Mouse (Mus musculus): ENCODE results near the gene Bivm. TPM values are rescaled to one million over a fixed set of nuclear protein-coding genes. Genes with fewer than 3 reads are reported as not detected.
A peak's percentile ranks its signal among the peaks of the same experiment; 100 is the strongest.

Bivm gene
- polyA plus RNA-seq (2012; ENCODE audit: insufficient read depth, insufficient read length, missing spikeins): 10.3 and 21.6 TPM in 2 replicates

DNA sequence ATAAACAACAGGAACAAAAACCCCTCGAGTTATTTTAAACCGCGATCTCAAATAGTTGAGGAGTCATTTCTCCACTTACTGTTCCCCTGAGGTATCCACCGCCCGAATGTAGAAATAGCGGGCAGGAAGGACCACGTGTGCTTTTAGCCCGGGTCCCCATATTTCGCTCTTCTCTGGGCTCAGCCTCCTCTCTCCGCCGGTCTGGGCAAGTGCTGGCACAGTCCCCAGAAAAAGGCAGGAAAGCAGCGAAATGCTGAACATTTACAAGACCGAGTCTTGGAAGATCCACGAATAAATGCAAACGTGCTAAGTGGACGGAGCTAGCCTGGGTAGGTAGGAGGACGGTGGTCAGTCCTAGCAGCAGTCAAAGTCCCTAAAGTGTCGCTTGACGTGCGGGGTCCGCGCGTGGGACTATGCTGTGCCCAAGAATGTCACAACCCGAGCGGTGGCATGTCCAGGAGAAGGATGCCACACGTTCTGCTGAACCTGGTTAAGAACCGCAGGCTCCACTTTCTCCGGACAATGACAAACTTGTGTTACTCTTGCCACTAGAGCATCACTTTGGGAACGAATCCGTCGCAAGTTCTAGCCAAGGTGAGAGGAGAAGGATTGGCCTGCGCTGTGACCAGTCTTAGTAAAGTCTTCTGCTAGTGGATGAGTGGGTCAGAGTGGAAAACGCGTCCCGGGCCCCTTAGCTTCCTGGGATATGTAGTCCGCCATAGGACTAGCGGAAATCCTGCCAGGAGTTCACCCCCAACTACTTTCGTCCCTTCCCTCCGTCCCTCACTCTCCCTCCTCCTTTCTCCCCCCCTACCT is at the start of gene Bivm, which contains the start of gene Kdelc1:
Gene Bivm (plus strand): TSS at position 719 of the 816 bp plus-strand sequence.
Gene Kdelc1 (minus strand): TSS at position 570 of the 816 bp plus-strand sequence.
- Histone ChIP-seq H3K27ac (replicated peaks; ENCODE audit: low read depth, low read length) (peak within 1 kb of the TSS; percentile 85), H3K4me1 (ENCODE audit: control insufficient read depth, insufficient read depth, insufficient read length, low read length) (peaks cover 2% of the 10 kb centered on the region; the same call in 1 of the 2 replicates)

GRCm38 (mm10) chr1:44101448-44102225 is 17.1 kb upstream of the Bivm start:
- H3K4me1 ChIP-seq (ENCODE audit: control insufficient read depth, insufficient read depth, insufficient read length, low read length): no peaks in the 10 kb centered on the region; the same call in 1 of the 2 replicates
- peak overlapping the region; percentile 28; the same call in 1 of the 2 replicates for H3K27ac ChIP-seq (replicated peaks; ENCODE audit: low read depth, low read length)
- H3K4me3 ChIP-seq (ENCODE audit: insufficient read depth, low read depth, low read length): peak overlapping the region; percentile 90

More for the DNA sequence above, at the start of gene Bivm, which contains the start of gene Kdelc1:
- peak within 1 kb of the TSS; percentile 93 for H3K4me3 ChIP-seq (ENCODE audit: insufficient read depth, low read depth, low read length)

GRCm38 (mm10) chr1:44102259-44102717 is 16.5 kb upstream of the Bivm start, which contains the start of gene Tex30:
TSS of gene Tex30 (minus strand) at chr1:44102441.
- H3K4me1 ChIP-seq (ENCODE audit: control insufficient read depth, insufficient read depth, insufficient read length, low read length): no peaks in the 10 kb centered on the region; the same call in 1 of the 2 replicates
- H3K27ac ChIP-seq (replicated peaks; ENCODE audit: low read depth, low read length): peak within 1 kb of the TSS; percentile 28; the same call in 1 of the 2 replicates
- H3K4me3 ChIP-seq (ENCODE audit: insufficient read depth, low read depth, low read length): peak within 1 kb of the TSS; percentile 90

DNA sequence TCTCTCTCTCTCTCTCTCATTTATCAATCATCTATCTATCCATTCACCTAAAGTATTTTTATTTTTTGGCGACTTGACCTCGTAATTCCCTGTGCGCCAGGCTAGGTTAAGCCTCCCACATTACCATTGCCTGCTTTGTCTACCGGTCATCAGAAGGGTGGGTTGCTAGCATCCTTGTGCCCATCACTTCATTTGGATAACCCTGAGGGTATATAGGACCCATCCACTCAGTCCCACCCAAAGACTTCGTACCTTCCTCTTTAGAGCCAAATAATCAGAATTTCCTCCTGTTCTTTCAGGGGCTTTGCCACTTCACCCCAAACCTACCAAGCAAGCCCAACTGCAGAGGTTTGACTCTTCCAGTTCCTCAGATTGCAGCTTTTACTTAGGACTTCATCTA is 15.8 kb upstream of the Bivm start:
- Histone ChIP-seq H3K4me1 (ENCODE audit: control insufficient read depth, insufficient read depth, insufficient read length, low read length) (no peaks in the 10 kb centered on the region; the same call in 1 of the 2 replicates), H3K27ac (replicated peaks; ENCODE audit: low read depth, low read length) (no peak overlapping the region), H3K4me3 (ENCODE audit: insufficient read depth, low read depth, low read length) (no peak overlapping the region; the same call in 1 of the 2 replicates)

DNA sequence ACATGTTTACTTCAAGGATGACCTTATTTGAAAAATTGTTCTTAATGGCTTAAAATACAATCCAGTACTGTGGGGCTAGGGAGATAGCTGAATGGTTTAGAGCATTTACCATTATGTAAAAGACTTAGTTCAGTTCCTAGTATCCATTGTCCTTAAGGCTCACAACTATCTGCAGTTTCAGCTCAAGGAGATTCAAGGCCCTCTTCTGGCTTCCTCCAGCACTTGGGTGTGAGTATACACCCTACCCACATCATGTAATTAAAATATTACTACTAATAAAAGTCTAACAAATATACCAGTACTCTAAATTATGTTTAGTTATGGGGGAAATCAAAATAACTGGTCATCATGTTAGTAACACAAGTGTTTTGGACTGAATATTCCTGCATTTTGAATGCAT is 1.2 kb upstream of the Bivm start:
- no peak overlapping the region for H3K4me3 ChIP-seq (ENCODE audit: insufficient read depth, low read depth, low read length)
- no peak overlapping the region for H3K27ac ChIP-seq (replicated peaks; ENCODE audit: low read depth, low read length)
- peaks cover 2% of the 10 kb centered on the region; the same call in 1 of the 2 replicates for H3K4me1 ChIP-seq (ENCODE audit: control insufficient read depth, insufficient read depth, insufficient read length, low read length)

DNA sequence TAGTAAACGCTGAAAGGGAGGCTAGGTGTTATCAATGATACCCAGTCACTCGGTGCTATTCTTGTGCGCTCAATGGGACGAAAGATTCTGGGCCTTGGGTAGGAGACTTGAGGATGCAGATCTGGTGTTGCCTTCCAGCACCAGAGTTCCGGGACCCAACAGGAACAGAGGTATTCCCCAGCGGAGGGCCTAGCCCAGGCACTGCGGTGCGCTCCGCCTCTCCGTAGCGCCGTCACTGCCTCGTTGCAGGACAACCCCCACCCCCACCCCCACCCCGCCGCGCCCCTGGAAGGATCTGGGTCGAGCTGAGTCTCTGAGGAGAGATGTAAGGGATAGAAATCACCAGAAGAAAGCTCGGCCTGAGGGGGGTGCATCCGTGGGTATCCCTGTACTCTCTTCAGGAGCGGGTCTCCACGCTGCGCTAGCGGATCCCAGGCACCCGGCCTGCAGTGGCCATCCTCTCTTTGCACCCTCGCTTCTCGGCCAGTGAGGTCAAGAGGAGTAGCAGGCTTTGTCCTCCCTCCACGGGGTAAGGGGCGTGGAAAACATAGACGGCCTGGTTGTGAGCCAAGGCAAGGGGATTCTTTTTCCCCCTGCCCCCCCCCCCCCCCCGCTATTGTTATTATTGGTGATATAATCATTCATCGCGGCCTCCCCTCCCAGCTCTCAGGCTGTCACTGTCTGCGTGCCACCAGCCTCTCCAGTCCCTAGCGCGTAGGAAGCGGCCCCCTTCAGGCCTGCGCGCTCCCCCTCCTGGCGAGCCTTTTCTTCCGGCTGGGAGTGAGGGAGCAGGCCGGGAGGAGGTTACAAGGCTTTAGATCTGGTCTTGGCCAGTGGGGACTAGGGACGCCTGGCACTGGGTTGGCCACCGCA is 680 bp downstream of the Bivm start:
- Histone ChIP-seq H3K27ac (replicated peaks; ENCODE audit: low read depth, low read length) (peak overlapping the region; percentile 85), H3K4me3 (ENCODE audit: insufficient read depth, low read depth, low read length) (peak overlapping the region; percentile 93), H3K4me1 (ENCODE audit: control insufficient read depth, insufficient read depth, insufficient read length, low read length) (peaks cover 2% of the 10 kb centered on the region; the same call in 1 of the 2 replicates)

GRCm38 (mm10) chr1:44120074-44120406 is 1.3 kb downstream of the Bivm start:
- H3K4me1 ChIP-seq (ENCODE audit: control insufficient read depth, insufficient read depth, insufficient read length, low read length): peaks cover 2% of the 10 kb centered on the region; the same call in 1 of the 2 replicates
- H3K27ac ChIP-seq (replicated peaks; ENCODE audit: low read depth, low read length): 0 out of 2 replicates have a peak overlapping the region, but pooled peaks have one; percentile 33
- peak overlapping the region; percentile 93 for H3K4me3 ChIP-seq (ENCODE audit: insufficient read depth, low read depth, low read length)

DNA sequence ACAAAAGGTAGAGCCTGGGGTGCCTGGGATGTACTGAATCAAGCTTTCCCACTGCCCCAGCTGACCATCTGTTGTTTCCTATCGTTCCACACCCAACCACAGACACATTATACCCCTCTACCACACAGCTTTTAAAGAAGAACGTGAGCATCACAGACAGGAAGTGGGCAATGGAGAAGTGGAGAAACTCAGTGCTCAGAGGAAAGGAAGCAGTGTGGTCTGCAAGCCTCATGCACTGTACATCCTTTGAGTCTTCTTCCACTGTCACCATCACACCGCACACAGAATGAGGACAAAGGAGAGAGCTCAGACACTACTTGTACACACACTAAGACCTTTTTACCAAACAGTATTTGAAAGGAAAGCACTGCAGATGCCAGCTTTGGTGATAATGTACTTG is 3.5 kb downstream of the Bivm start:
- Histone ChIP-seq H3K27ac (replicated peaks; ENCODE audit: low read depth, low read length) (no peak overlapping the region), H3K4me3 (ENCODE audit: insufficient read depth, low read depth, low read length) (no peak overlapping the region), H3K4me1 (ENCODE audit: control insufficient read depth, insufficient read depth, insufficient read length, low read length) (peaks cover 2% of the 10 kb centered on the region; the same call in 1 of the 2 replicates)

- H3K4me3 ChIP-seq (ENCODE audit: insufficient read depth, low read depth, low read length): no peak overlapping the region
- no peaks in the 10 kb centered on the region for H3K4me1 ChIP-seq (ENCODE audit: control insufficient read depth, insufficient read depth, insufficient read length, low read length)
- no peak overlapping the region for H3K27ac ChIP-seq (replicated peaks; ENCODE audit: low read depth, low read length)
Measured at GRCm38 (mm10) chr1:44125590-44125989, 6.8 kb downstream of the Bivm start.

- H3K27ac ChIP-seq (replicated peaks; ENCODE audit: low read depth, low read length): no peak overlapping the region
- H3K4me3 ChIP-seq (ENCODE audit: insufficient read depth, low read depth, low read length): no peak overlapping the region
- H3K4me1 ChIP-seq (ENCODE audit: control insufficient read depth, insufficient read depth, insufficient read length, low read length): no peaks in the 10 kb centered on the region
Measured at GRCm38 (mm10) chr1:44129929-44130581, 11.3 kb downstream of the Bivm start.

GRCm38 (mm10) chr1:44140232-44140631 is 21.5 kb downstream of the Bivm start:
- Histone ChIP-seq H3K27ac (replicated peaks; ENCODE audit: low read depth, low read length) (no peak overlapping the region), H3K4me1 (ENCODE audit: control insufficient read depth, insufficient read depth, insufficient read length, low read length) (no peaks in the 10 kb centered on the region), H3K4me3 (ENCODE audit: insufficient read depth, low read depth, low read length) (no peak overlapping the region)

- Histone ChIP-seq H3K4me3 (ENCODE audit: insufficient read depth, low read depth, low read length) (no peak overlapping the region), H3K27ac (replicated peaks; ENCODE audit: low read depth, low read length) (no peak overlapping the region), H3K4me1 (ENCODE audit: control insufficient read depth, insufficient read depth, insufficient read length, low read length) (no peaks in the 10 kb centered on the region)
Measured at GRCm38 (mm10) chr1:44142747-44143146, 24.0 kb downstream of the Bivm start.

DNA sequence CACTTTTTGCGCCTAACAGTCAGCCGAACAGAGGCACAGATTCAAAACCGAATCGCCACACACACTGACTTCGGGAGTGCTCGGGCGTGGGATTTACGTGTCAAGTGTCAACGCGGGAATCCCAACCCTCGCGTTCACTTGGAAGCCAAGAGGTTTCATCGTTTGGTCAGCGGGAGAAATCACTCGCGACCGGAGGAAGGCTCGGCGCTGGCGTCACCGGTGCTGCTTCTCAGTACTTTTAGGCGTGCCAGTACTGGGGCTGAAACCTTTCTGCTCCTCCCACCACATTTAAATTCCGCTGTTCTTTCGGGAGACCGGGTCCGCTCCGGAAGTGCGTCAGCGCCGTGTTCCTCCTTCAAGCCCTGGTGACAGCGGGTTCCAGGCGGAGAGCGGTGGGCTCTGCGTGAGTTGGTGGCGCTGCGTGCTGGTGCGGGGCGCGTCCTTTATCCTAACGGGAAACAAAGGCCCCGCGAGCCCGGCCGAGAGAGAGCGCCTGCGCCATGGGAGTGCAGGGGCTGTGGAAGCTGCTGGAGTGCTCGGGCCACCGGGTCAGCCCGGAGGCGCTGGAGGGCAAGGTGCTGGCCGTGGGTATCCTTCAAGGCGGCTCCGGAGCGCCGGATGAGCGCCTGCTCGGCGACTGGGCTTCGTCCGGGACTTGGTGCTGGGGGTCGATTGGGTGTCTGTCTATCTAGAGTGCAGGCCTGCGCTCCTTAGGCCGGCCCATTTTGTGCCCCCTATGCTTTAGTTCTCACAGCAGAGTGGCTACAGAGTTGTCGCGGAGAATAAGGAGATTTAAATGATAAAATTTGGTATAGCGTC is 29.0 kb downstream of the Bivm start, which contains the start of gene Ercc5:
Gene Ercc5 (plus strand): TSS at position 182 of the 819 bp plus-strand sequence.
- Histone ChIP-seq H3K4me1 (ENCODE audit: control insufficient read depth, insufficient read depth, insufficient read length, low read length) (no peaks in the 10 kb centered on the region), H3K27ac (replicated peaks; ENCODE audit: low read depth, low read length) (peak within 1 kb of the TSS; percentile 75), H3K4me3 (ENCODE audit: insufficient read depth, low read depth, low read length) (peak within 1 kb of the TSS; percentile 82)
